Mouse (Mus musculus): ENCODE measurements around the gene Ptpn11.

- TF ChIP-seq POLR2A (IDR thresholded peaks at IDR 0.05; ENCODE audit: low read depth, low read length): no peak
- TF ChIP-seq CTCF (IDR thresholded peaks at IDR 0.05; ENCODE audit: extremely low read depth, insufficient read depth, insufficient read length, insufficient replicate concordance): no peak
Observed at GRCm38 (mm10) chr5:121220732-121221301, 29.6 kb upstream of the Ptpn11 start.

All from spleen, adult 2 months (tissue).